Mouse (Mus musculus) layer of hippocampus, postnatal 25 days (tissue): Measurements from ENCODE around the gene Atg4a. TPM values are rescaled to one million over a fixed set of nuclear protein-coding genes. Genes with fewer than 3 reads are reported as not detected.

Source experiments
- DNase-seq, 2 experiments: peaks; one replicate each; pipeline ENCODE4 v3.0.0; 2022; ENCODE audit warnings: mixed read lengths in 2 of 2, low spot score in 1 of 2; ENCODE audit errors: extremely low spot score in 1 of 2
- total RNA-seq, 2 experiments: library from RNA; stranded (reverse); gene quantifications; 2 replicates each; pipeline ENCODE4 v1.2.3; 2021

Gene Atg4a
- total RNA-seq, 2 experiments from 2014 or later, result 6.6 to 9.6 TPM

DNA sequence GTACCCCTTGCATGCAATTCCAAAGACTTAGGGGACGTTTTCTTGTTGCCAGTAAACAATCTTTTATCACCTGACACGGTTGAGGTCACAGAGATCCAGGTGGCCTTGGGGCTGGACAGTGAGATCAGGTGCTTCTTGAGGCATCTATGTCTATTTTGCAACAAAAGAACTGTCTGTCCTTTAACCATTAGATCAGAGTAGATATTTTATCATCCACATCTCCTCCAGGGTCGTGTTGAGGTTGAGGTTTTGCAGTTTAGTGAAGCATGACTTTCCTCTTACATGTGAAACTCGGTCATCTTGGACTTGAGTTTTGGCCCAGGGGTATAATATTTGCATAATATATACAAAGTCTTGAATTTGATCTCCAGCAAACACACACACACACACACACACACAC, 200.9 kb downstream of the Atg4a start:
- DNase-seq, result no peak

DNA sequence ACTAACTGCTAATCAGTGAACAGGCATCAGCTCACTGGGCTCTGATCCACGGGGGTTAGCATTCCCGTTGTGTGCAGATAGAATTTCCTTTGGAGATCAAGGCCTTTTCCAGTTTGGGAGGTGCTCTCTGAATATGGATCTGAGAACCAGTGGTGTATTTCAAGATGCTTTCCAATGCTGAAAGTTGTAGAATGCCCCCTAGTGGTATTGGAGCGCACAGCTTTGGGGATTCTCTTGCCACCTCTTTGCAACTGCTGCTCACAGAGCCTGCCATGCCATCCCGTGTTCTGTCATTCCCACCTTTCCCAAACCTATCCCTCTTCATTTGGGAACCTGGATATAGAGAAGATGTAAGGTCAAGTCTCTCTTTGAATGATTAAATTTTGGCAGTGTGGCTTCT, 201.5 kb downstream of the Atg4a start:
- no peak for DNase-seq

DNA sequence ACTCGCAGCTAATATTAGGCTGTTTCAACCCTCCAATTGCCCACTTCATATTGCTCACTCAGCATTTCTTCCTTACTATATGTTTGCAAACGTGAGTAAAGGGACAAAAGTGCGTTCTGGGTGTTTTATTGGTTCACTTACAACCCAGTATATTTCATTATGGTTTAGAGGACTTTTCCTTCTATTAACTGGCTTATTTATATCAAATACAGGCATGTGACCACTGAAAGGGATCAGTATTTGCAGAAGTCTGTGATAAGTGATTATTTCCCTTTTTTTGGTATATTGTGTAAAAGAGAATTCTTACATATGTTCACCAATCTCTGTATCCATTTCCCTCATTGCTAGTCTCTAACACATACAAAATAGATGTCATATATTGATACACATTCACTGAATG, 203.7 kb downstream of the Atg4a start:
- DNase-seq, result no peak

DNA sequence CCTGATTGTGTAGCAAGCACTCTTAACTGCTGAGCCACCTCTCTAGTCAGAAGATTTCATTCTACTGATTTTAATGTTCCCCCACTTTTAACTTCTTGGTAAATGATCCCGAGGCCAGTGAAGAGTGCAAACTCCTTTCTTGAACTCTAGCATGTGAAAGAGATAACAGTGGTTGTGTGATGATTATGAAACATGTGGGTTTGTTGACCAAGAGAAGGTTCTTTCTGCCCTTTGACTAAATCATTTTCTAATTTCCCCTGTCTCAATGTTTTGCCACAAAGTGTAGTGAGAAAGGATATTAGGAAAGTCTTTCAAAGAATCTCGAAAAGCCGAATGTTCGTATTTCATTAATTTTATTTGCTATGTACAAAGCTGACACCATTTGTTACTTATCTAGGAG, 208.4 kb downstream of the Atg4a start:
- no peak for DNase-seq

DNA sequence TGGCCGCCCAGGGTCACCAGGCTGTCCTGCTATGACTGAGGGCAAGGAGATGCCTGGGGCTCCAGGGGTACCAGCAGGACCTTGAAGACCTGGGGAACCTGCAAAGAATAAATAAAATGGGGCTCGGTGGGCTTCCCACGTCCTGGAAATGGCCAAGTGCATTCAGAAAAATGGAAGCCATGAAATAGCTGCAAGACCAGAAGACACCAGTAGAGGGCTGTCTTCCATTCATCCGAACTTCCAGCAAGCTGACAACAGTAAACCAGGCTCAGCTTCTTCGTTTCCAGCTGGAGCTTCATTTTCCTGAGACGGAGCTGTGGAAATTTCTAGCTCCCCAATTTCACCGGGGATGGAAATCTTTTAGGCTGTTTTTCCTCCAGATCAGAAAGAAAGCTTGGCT, 218.6 kb downstream of the Atg4a start:
- peak in 1 of 2 experiments; percentile 53 for DNase-seq

DNA sequence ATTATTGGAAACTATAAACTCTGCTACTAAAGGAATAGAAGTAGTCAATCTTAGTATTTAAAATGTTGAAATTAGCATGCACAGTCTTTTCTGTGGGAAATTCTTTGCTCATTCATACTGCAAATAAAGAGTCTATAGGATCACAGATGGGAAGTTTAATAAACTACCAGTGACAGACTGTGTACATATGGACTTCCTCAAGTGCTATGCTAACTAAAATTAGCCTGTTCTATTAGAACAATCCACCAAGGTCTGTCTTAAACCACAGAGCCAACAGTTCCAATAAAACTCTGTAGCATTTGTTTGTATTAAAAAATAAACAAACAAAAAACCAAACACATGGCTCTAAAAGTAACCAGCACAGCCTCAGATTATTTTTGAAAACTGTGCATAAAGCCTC, 238.3 kb downstream of the Atg4a start:
- DNase-seq, result no peak

DNA sequence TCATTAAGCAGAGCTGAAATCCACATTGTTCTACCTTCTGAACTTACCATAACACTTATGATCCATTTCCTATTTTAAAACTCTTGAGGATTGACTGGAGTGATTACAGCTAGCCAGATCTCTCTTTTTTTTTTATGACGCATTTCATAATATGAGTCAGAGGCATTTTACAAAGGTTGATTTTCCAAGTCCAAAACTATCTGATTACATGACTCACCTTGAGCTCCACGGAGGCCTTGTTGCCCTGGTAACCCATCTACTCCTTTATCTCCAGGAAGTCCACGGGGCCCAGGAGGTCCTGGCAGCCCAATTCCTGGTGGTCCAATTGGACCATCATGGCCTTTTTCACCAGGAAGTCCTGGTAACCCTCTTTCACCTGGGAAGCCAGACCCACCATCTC, 242.3 kb downstream of the Atg4a start:
- DNase-seq, result no peak

DNA sequence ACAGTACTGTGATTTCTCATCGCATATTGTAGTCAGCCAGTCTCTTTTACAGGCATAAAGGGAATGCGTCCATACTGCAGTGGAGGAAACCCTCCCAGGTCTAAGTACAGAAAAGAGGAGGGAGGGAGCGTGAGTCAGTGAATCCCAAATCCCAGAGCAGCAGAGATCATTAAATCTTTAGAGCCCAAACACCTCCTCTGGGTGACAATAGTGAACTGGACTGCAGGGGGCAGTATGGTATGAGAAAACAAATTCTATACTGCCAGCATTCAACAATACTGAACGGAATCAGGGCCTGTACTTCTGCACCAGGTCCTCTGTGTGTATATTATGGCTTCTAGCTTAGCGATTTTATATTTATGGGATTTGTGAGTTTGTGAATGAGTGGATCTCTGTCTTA, 256.1 kb downstream of the Atg4a start:
- DNase-seq, result peak in 1 of 2 experiments; percentile 62

Other genes starting within 250 kb of the Atg4a start
- not detected for gene Tex13b, start 143.5 kb upstream of the Atg4a start, total RNA-seq
- gene Vsig1, start 49.3 kb upstream of the Atg4a start, total RNA-seq, result not detected
- 10 to 100 TPM; 19.0 to 19.3 TPM for gene Psmd10, start 179 bp upstream of the Atg4a start, total RNA-seq